Mouse (Mus musculus) kidney, embryonic 14.5 days (tissue): Measurements from ENCODE around the gene Tead3. TPM values are rescaled to one million over a fixed set of nuclear protein-coding genes. Genes with fewer than 3 reads are reported as not detected.
A peak's percentile ranks its signal among the peaks of the same experiment; 100 is the strongest.

ENCODE experiments used
- ATAC-seq: fragments of 200-750 bp; cut with Nextera tagmentation; 2 replicates; pipeline ENCODE4 v1.8.0; 2017; ENCODE audit warnings: moderate number of reproducible peaks, mild to moderate bottlenecking, moderate TSS enrichment, moderate library complexity; ENCODE audit not compliant: low FRiP score, low TSS enrichment
- H3K27ac ChIP-seq: fragments of 300-500 bp; sonication (generic); 2 replicates; pipeline ENCODE4 v1.5.1; 2014; ENCODE audit warnings: low read depth, mild to moderate bottlenecking, low read length, moderate library complexity, mixed read lengths
- H3K27me3 ChIP-seq: fragments of 300-500 bp; sonication (generic); 2 replicates; pipeline ENCODE4 v1.6.1; 2014; ENCODE audit warnings: mild to moderate bottlenecking, low read length; ENCODE audit not compliant: control insufficient read depth, insufficient read depth
- H3K36me3 ChIP-seq: fragments of 300-500 bp; sonication (generic); 2 replicates; pipeline ENCODE4 v1.6.1; 2014; ENCODE audit warnings: low read length, mixed read lengths; ENCODE audit not compliant: control insufficient read depth, insufficient read depth
- H3K4me1 ChIP-seq: fragments of 300-500 bp; sonication (generic); 2 replicates; pipeline ENCODE4 v1.6.1; 2014; ENCODE audit warnings: low read length, mixed read lengths; ENCODE audit not compliant: control insufficient read depth, insufficient read depth
- H3K4me2 ChIP-seq: fragments of 300-500 bp; sonication (generic); replicated peaks from 2 replicates; pipeline ENCODE4 v1.6.1; 2014; ENCODE audit warnings: low read depth, mild to moderate bottlenecking, low read length
- H3K4me3 ChIP-seq: fragments of 300-500 bp; sonication (generic); 2 replicates; pipeline ENCODE4 v1.5.1; 2014; ENCODE audit warnings: mild to moderate bottlenecking, low read length
- H3K9ac ChIP-seq: fragments of 300-500 bp; sonication (generic); 2 replicates; pipeline ENCODE4 v1.6.1; 2014; ENCODE audit warnings: low read depth, mild to moderate bottlenecking, low read length, moderate library complexity
- H3K9me3 ChIP-seq: fragments of 300-500 bp; sonication (generic); 2 replicates; pipeline ENCODE4 v1.6.1; 2016; ENCODE audit warnings: low read length; ENCODE audit not compliant: control insufficient read depth
- WGBS: fragments of 180-500 bp; shearing (Covaris S2); extraction: QIAGEN DNeasy Blood & Tissue Kit; methylation state at CpG from one replicate; pipeline ENCODE4 v1.1.7; 2014; 5-methylcytosine and 5-hydroxymethylcytosine counted together
- polyA plus RNA-seq: library from polyadenylated mRNA; unstranded; fragments of >200 nt; fragmentation: Nextera tagmentation; extraction: Ambion mirVana; gene quantifications from 2 replicates; pipeline ENCODE4 v1.2.1, GENCODE M21; 2014

Gene Tead3
- polyA plus RNA-seq, 1 experiment from 2014 or later, result 10.9 TPM

- no peaks in the 10 kb centered on the region for H3K27me3 ChIP-seq
- H3K4me1 ChIP-seq, result peaks cover 5% of the 10 kb centered on the region; the same call in 1 of the 2 replicates
- ATAC-seq, result no peak
- H3K9me3 ChIP-seq, result no peaks in the 10 kb centered on the region
- no peak overlapping the region for H3K9ac ChIP-seq
- no peak overlapping the region for H3K4me3 ChIP-seq
- WGBS, result 13% methylated on average over 18 of the region's 18 CpGs
- H3K36me3 ChIP-seq, result no peaks in the 10 kb centered on the region
- H3K4me2 ChIP-seq, result no peak overlapping the region; the same call in 1 of the 2 replicates
- H3K27ac ChIP-seq, result no peak overlapping the region
Measured at GRCm38 (mm10) chr17:28308297-28309195, 42.1 kb downstream of the Tead3 start.

GRCm38 (mm10) chr17:28305172-28305571 lies 45.4 kb downstream of the Tead3 start:
- WGBS, result 68% methylated on average over 10 of the region's 10 CpGs
- no peak overlapping the region for H3K4me3 ChIP-seq
- H3K4me2 ChIP-seq, result no peak overlapping the region
- no peaks in the 10 kb centered on the region for H3K36me3 ChIP-seq
- no peaks in the 10 kb centered on the region for H3K27me3 ChIP-seq
- H3K4me1 ChIP-seq, result peaks cover 10% of the 10 kb centered on the region; the same call in 1 of the 2 replicates
- no peaks in the 10 kb centered on the region for H3K9me3 ChIP-seq
- no peak overlapping the region for H3K9ac ChIP-seq
- no peak overlapping the region for H3K27ac ChIP-seq
- no peak for ATAC-seq

- no peaks in the 10 kb centered on the region for H3K9me3 ChIP-seq
- peaks cover 12% of the 10 kb centered on the region for H3K36me3 ChIP-seq
- no peak overlapping the region for H3K27ac ChIP-seq
- H3K9ac ChIP-seq, result no peak overlapping the region
- no peak overlapping the region for H3K4me3 ChIP-seq
- H3K4me2 ChIP-seq, result no peak overlapping the region
- H3K4me1 ChIP-seq, result peaks cover 11% of the 10 kb centered on the region; the same call in 1 of the 2 replicates
- no peaks in the 10 kb centered on the region for H3K27me3 ChIP-seq
- no peak for ATAC-seq
- 77% methylated on average over 3 of the region's 3 CpGs for WGBS
Measured at GRCm38 (mm10) chr17:28300850-28301249, 49.8 kb downstream of the Tead3 start.

GRCm38 (mm10) chr17:28300323-28300722 lies 50.3 kb downstream of the Tead3 start:
- ATAC-seq, result no peak
- Histone ChIP-seq H3K9me3 (no peaks in the 10 kb centered on the region), H3K36me3 (peaks cover 12% of the 10 kb centered on the region), H3K4me3 (no peak overlapping the region), H3K9ac (no peak overlapping the region), H3K4me2 (no peak overlapping the region), H3K4me1 (peaks cover 13% of the 10 kb centered on the region; the same call in 1 of the 2 replicates), H3K27me3 (no peaks in the 10 kb centered on the region), H3K27ac (no peak overlapping the region)
- 27% methylated on average over 8 of the region's 9 CpGs for WGBS

- WGBS, result 31% methylated on average over 11 of the region's 11 CpGs
- peak; percentile 50; the same call in 1 of the 2 replicates for ATAC-seq
- H3K9ac ChIP-seq, result no peak overlapping the region
Measured at GRCm38 (mm10) chr17:28299669-28300320, 50.8 kb downstream of the Tead3 start.

GRCm38 (mm10) chr17:28298888-28299287 lies 51.7 kb downstream of the Tead3 start:
- Histone ChIP-seq H3K36me3 (peaks cover 12% of the 10 kb centered on the region), H3K4me1 (peaks cover 17% of the 10 kb centered on the region; the same call in 1 of the 2 replicates), H3K27ac (no peak overlapping the region), H3K4me3 (no peak overlapping the region), H3K27me3 (no peaks in the 10 kb centered on the region), H3K4me2 (no peak overlapping the region), H3K9ac (no peak overlapping the region), H3K9me3 (no peaks in the 10 kb centered on the region)
- ATAC-seq, result no peak
- WGBS, result 95% methylated on average over 17 of the region's 17 CpGs

More at GRCm38 (mm10) chr17:28299669-28300320, 50.8 kb downstream of the Tead3 start:
- Histone ChIP-seq H3K36me3 (peaks cover 12% of the 10 kb centered on the region), H3K9me3 (no peaks in the 10 kb centered on the region), H3K4me3 (no peak overlapping the region), H3K27me3 (no peaks in the 10 kb centered on the region), H3K27ac (no peak overlapping the region), H3K4me2 (no peak overlapping the region), H3K4me1 (peaks cover 17% of the 10 kb centered on the region; the same call in 1 of the 2 replicates)

GRCm38 (mm10) chr17:28294449-28295333 lies 55.9 kb downstream of the Tead3 start:
- peaks cover 9% of the 10 kb centered on the region; the same call in 1 of the 2 replicates for H3K4me1 ChIP-seq
- H3K9me3 ChIP-seq, result no peaks in the 10 kb centered on the region; the same call in 1 of the 2 replicates
- WGBS, result 67% methylated on average over 17 of the region's 17 CpGs
- peaks cover 12% of the 10 kb centered on the region for H3K36me3 ChIP-seq
- no peak overlapping the region for H3K27ac ChIP-seq
- ATAC-seq, result 0 out of 2 replicates have a peak, but pooled peaks have one; percentile 32
- H3K4me3 ChIP-seq, result no peak overlapping the region
- H3K27me3 ChIP-seq, result no peaks in the 10 kb centered on the region
- H3K9ac ChIP-seq, result no peak overlapping the region
- no peak overlapping the region for H3K4me2 ChIP-seq

- Histone ChIP-seq H3K27ac (no peak overlapping the region), H3K4me2 (no peak overlapping the region), H3K4me3 (no peak overlapping the region), H3K27me3 (no peaks in the 10 kb centered on the region), H3K4me1 (0 out of 2 replicates have a peak, but pooled peaks cover 6% of the 10 kb centered on the region), H3K36me3 (peaks cover 9% of the 10 kb centered on the region), H3K9ac (no peak overlapping the region), H3K9me3 (no peaks in the 10 kb centered on the region; the same call in 1 of the 2 replicates)
- no peak for ATAC-seq
- 51% methylated on average over 4 of the region's 4 CpGs for whole genome bisulfite sequencing
Measured at GRCm38 (mm10) chr17:28293716-28294115, 56.9 kb downstream of the Tead3 start.
